Mouse (Mus musculus): ENCODE measurements around the gene Bckdha. TPM values are rescaled to one million over a fixed set of nuclear protein-coding genes. Genes with fewer than 3 reads are reported as not detected.
A peak's percentile ranks its signal among the peaks of the same experiment; 100 is the strongest.

Bckdha gene
- polyA plus RNA-seq (2015; fragmentation: Nextera tagmentation; extraction: Ambion mirVana): 46.8 and 51.8 TPM in 2 replicates

DNA sequence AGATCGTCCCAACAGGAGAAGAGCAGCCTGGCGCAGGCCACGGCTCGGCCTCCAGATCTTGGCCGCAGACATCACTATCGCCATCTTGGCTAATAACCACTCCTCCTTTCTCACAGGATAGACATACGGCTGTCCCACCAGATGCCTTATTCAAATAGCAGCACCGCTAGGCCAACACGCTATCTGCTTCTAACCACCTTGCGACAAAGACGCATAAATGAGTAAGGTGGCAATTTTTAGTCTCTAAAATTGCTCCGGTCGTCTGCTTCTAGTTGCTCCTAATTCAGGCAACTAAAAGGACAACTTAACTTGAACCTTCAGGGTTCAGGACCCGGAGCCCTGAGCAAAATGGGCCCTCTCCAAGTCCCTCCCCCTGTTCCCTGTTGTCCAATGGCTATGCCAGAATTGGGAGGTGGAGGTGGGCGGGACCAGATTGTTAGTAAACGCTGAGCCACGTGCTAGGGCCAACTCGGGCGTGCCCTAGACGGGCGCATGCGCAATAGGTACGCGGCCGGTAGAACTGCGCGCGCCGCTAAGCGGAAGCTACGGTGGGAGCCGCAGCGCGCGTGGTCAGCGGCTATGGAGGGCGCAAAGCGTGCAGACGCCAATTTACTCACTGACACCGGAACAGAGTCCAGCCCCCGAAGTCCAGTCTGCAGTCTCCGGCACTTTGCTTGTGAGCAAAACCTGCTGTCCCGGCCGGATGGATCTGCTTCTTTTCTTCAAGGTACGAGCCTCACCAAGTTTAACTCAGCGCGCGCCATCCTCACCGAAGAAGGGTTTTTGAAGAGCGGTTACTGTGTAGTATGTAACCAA is at the start of gene Bckdha, which contains the start of gene Exosc5:
Bckdha (minus strand) TSS at position 325 of the 816 bp plus-strand sequence.
Exosc5 (plus strand) TSS at position 508 of the 816 bp plus-strand sequence.
- Histone ChIP-seq H3K36me3 (ENCODE audit: control insufficient read depth, insufficient read depth, low read length) (no peaks in the 10 kb centered on the region), H3K27me3 (replicated peaks; ENCODE audit: control insufficient read depth, insufficient read depth, low read length) (no peaks in the 10 kb centered on the region), H3K27ac (ENCODE audit: low read depth, low read length) (peak within 1 kb of the TSS; percentile 83), H3K4me1 (ENCODE audit: control insufficient read depth, insufficient read depth, low read depth, low read length) (peaks cover 19% of the 10 kb centered on the region), H3K9me3 (ENCODE audit: control insufficient read depth, low read length) (no peaks in the 10 kb centered on the region), H3K9ac (ENCODE audit: low read depth, low read length) (peak within 1 kb of the TSS; percentile 75), H3K4me3 (ENCODE audit: low read length) (peak within 1 kb of the TSS; percentile 78), H3K4me2 (ENCODE audit: low read length) (peak within 1 kb of the TSS; percentile 89)
- WGBS: under 1% methylated on average over 50 of the region's 50 CpGs
- ATAC-seq: peak; percentile 98

DNA sequence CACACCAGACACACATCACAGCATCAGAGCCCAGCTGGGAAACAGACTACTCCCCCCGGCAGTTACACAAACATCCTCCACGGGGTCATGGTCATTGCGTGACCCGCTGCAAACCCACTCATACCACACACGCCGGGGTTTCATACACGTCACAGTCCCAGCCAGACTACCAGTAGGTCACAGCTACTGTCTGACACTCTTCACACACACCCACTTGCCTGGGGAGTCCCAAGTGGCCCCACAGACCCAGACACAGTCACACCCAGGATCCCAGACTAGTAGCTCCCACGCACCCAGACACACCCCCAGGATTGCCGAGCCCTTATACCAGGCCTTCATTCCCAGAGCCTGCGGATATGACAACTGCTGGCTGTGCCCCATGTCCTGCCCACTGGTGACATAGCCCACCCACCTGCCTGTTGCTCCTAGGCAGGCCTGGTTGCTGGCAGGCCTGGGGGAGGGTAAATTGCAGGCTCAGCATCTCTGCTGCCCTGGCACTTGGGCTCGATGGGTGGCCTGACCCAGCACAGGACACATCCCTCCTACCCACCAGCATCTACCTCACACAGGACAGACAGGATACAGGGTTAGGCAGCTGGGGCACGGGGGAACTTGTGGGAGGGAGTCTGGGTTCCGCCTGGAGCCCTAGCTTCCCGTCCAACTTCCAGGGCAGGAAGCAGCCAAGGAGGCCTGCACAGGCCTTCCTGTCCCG is 49.0 kb upstream of the Bckdha start:
- peaks cover 12% of the 10 kb centered on the region for H3K4me1 ChIP-seq (ENCODE audit: control insufficient read depth, insufficient read depth, low read depth, low read length)
- no peak for ATAC-seq
- no peak overlapping the region for H3K9ac ChIP-seq (ENCODE audit: low read depth, low read length)
- no peak overlapping the region for H3K4me3 ChIP-seq (ENCODE audit: low read length)
- no peaks in the 10 kb centered on the region for H3K27me3 ChIP-seq (replicated peaks; ENCODE audit: control insufficient read depth, insufficient read depth, low read length)
- peaks cover 5% of the 10 kb centered on the region for H3K36me3 ChIP-seq (ENCODE audit: control insufficient read depth, insufficient read depth, low read length)
- H3K27ac ChIP-seq (ENCODE audit: low read depth, low read length): no peak overlapping the region
- H3K4me2 ChIP-seq (ENCODE audit: low read length): no peak overlapping the region; the same call in 1 of the 2 replicates
- H3K9me3 ChIP-seq (ENCODE audit: control insufficient read depth, low read length): no peaks in the 10 kb centered on the region
- WGBS: 67% methylated on average over 15 of the region's 15 CpGs

DNA sequence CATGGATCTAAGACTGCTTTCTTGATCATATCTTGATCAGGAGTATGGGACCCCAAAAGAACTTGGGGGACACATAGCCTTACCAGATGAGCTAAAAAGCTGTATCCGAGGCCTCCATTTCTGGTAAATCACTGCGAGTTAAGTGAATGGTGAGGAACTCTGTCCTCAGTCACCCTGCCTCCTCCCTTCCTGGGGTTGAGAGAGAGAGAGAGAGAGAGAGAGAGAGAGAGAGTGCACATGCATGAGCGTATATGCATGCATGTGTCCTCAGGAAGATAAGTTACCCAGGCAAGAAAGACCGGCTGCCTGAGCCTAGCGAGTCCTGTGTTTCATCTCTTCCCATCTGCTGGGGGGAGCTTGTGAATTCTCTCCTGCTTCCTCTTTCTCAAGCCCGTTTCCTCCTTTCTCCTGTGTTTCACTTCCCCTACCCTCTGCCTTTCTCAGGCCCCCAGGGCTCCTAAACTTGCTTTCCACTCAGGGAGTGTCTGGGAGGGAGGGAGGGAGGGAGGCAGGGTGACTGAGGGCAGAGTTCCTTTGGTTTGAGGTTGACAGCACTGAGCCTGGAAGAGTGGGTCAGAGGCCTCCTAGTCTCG is 47.9 kb upstream of the Bckdha start:
- Histone ChIP-seq H3K36me3 (ENCODE audit: control insufficient read depth, insufficient read depth, low read length) (no peaks in the 10 kb centered on the region), H3K27me3 (replicated peaks; ENCODE audit: control insufficient read depth, insufficient read depth, low read length) (no peaks in the 10 kb centered on the region), H3K4me1 (ENCODE audit: control insufficient read depth, insufficient read depth, low read depth, low read length) (peaks cover 12% of the 10 kb centered on the region), H3K9ac (ENCODE audit: low read depth, low read length) (no peak overlapping the region), H3K27ac (ENCODE audit: low read depth, low read length) (no peak overlapping the region), H3K9me3 (ENCODE audit: control insufficient read depth, low read length) (no peaks in the 10 kb centered on the region), H3K4me2 (ENCODE audit: low read length) (no peak overlapping the region), H3K4me3 (ENCODE audit: low read length) (no peak overlapping the region)
- 60% methylated on average over 7 of the region's 7 CpGs for WGBS
- ATAC-seq: no peak

DNA sequence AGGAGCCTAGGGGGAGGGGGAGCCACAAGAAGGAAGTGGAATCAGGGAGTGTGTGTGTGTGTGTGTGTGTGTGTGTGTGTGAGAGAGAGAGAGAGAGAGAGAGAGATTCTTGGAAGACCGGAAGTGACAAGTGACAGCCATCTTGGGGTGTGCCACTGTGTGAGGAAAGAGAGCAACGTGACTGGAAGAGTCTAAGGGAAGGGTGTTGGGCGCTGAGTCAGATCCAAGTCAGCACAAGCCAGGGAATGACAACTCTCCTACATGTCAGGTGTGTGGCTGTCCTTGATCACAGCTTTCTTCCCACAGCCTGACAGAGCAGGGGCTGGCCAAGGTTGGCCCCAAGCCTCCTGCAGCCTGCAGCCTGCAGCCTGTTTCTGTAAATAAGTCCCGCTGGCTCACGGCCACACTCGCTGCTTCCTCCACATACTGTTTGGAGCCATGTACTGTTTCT is 47.0 kb upstream of the Bckdha start:
- 67% methylated on average over 6 of the region's 6 CpGs for WGBS
- Histone ChIP-seq H3K9me3 (ENCODE audit: control insufficient read depth, low read length) (no peaks in the 10 kb centered on the region), H3K4me3 (ENCODE audit: low read length) (no peak overlapping the region), H3K4me2 (ENCODE audit: low read length) (no peak overlapping the region), H3K4me1 (ENCODE audit: control insufficient read depth, insufficient read depth, low read depth, low read length) (peaks cover 11% of the 10 kb centered on the region), H3K27me3 (replicated peaks; ENCODE audit: control insufficient read depth, insufficient read depth, low read length) (no peaks in the 10 kb centered on the region), H3K36me3 (ENCODE audit: control insufficient read depth, insufficient read depth, low read length) (no peaks in the 10 kb centered on the region), H3K9ac (ENCODE audit: low read depth, low read length) (no peak overlapping the region), H3K27ac (ENCODE audit: low read depth, low read length) (no peak overlapping the region)
- no peak for ATAC-seq

DNA sequence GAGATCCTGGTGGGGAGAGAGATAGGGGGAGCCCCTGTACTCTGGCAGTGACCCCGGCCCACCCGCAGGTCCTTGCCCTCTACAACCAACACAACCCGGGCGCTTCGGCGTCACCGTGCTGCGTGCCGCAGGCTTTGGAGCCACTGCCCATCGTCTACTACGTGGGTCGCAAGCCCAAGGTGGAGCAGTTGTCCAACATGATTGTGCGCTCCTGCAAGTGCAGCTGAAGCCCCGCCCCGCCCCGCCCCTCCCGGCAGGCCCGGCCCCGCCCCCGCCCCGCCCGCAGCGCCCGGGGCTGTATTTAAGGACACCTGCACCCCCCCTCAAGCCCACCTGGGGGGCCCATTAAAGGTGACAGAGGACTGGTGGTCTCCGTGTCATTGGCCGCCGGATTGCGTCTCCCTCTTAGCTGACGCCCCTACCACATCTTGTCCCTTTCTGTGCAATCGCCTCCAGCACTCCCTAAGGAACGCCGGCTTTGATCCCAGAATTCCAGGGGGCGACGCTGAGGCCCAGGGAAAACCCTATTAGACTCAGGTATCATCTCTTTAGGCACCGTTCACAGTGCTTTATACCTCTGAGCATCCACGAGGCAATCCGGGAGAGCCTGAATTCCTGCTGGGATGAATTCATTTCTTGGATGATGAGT is 46.1 kb upstream of the Bckdha start:
- H3K9me3 ChIP-seq (ENCODE audit: control insufficient read depth, low read length): no peaks in the 10 kb centered on the region
- H3K36me3 ChIP-seq (ENCODE audit: control insufficient read depth, insufficient read depth, low read length): no peaks in the 10 kb centered on the region
- H3K27ac ChIP-seq (ENCODE audit: low read depth, low read length): no peak overlapping the region
- ATAC-seq: peak; percentile 58
- peak overlapping the region; percentile 67 for H3K4me2 ChIP-seq (ENCODE audit: low read length)
- H3K27me3 ChIP-seq (replicated peaks; ENCODE audit: control insufficient read depth, insufficient read depth, low read length): no peaks in the 10 kb centered on the region
- 7% methylated on average over 21 of the region's 37 CpGs for WGBS
- peak overlapping the region; percentile 41 for H3K4me3 ChIP-seq (ENCODE audit: low read length)
- H3K4me1 ChIP-seq (ENCODE audit: control insufficient read depth, insufficient read depth, low read depth, low read length): peaks cover 3% of the 10 kb centered on the region; the same call in 1 of the 2 replicates
- peak overlapping the region; percentile 60 for H3K9ac ChIP-seq (ENCODE audit: low read depth, low read length)

DNA sequence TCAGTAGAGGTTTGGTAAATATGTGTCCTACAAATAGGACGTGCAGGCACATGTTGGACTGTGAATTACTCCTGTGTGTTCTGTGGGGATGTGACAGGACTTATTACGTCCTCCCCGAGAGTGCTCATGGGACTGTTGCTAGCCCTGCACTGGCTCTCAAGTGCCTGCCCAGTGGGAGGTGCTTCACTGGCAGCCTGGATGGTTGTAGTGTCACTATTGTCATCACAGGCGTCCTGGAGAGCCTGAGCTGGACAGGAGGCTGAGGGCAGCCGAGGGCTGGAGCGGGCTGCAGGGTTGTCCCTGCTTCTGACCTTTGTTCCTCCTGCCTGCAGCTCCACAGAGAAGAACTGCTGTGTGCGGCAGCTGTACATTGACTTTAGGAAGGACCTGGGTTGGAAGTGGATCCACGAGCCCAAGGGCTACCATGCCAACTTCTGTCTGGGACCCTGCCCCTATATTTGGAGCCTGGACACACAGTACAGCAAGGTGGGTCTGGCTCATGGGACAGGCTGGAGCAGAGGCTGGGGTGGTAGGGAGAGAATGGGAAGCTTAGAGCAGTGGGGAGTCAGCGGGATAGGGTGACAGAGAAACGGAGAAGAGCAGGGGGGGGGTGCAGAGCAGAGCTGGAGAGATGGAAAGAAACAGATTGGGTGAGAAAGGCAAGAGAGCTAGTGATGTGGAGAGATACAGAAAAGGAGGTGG is 45.2 kb upstream of the Bckdha start:
- Histone ChIP-seq H3K27ac (ENCODE audit: low read depth, low read length) (no peak overlapping the region), H3K4me1 (ENCODE audit: control insufficient read depth, insufficient read depth, low read depth, low read length) (peaks cover 3% of the 10 kb centered on the region; the same call in 1 of the 2 replicates), H3K9me3 (ENCODE audit: control insufficient read depth, low read length) (no peaks in the 10 kb centered on the region), H3K4me3 (ENCODE audit: low read length) (peak overlapping the region; percentile 41; the same call in 1 of the 2 replicates), H3K36me3 (ENCODE audit: control insufficient read depth, insufficient read depth, low read length) (no peaks in the 10 kb centered on the region), H3K27me3 (replicated peaks; ENCODE audit: control insufficient read depth, insufficient read depth, low read length) (no peaks in the 10 kb centered on the region), H3K9ac (ENCODE audit: low read depth, low read length) (no peak overlapping the region), H3K4me2 (ENCODE audit: low read length) (peak overlapping the region; percentile 67)
- WGBS: 18% methylated on average over 10 of the region's 10 CpGs
- ATAC-seq: peak; percentile 15; the same call in 1 of the 2 replicates

DNA sequence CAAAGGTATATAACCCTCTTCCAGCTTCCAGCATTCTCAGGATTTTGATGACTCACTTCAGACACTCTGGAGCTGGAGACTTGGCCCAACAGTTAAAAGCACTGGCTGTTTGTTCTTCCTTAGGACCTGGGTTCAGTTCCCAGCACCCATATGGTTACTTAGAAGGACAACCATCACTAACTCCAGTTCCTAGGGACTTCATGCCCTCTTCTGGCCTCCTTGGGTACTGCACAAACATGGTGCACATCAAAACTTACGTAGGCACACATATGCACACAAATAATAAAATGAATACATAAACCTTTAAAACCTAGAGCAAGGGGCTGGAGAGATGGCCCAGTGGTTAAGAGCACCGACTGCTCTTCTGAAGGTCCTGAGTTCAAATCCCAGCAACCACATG is 43.6 kb upstream of the Bckdha start:
- Histone ChIP-seq H3K27me3 (replicated peaks; ENCODE audit: control insufficient read depth, insufficient read depth, low read length) (no peaks in the 10 kb centered on the region), H3K9ac (ENCODE audit: low read depth, low read length) (no peak overlapping the region), H3K27ac (ENCODE audit: low read depth, low read length) (no peak overlapping the region), H3K9me3 (ENCODE audit: control insufficient read depth, low read length) (no peaks in the 10 kb centered on the region), H3K4me2 (ENCODE audit: low read length) (no peak overlapping the region), H3K36me3 (ENCODE audit: control insufficient read depth, insufficient read depth, low read length) (no peaks in the 10 kb centered on the region), H3K4me1 (ENCODE audit: control insufficient read depth, insufficient read depth, low read depth, low read length) (peaks cover 3% of the 10 kb centered on the region; the same call in 1 of the 2 replicates), H3K4me3 (ENCODE audit: low read length) (no peak overlapping the region)
- WGBS: 95% methylated on average over 2 of the region's 2 CpGs
- no peak for ATAC-seq

DNA sequence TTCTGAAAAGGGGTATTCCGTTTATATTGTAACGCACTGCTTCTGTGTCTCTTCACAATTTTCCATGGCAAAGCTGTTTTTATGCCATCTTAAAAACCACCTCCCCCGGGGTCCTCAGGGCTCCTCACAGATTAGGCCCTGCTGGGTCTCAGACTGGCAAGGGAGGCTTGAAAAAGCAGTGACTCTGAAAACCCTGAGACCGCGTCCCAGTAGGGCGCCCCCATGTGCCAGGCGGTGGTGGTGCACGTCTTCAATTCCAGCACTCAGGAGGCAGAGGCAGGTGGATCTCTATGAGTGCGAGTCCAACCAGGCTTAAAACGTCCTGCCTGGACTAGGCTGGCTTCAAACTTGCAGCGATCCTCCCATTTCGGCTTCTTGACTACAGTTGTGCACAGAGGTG is 42.0 kb upstream of the Bckdha start:
- peaks cover 3% of the 10 kb centered on the region; the same call in 1 of the 2 replicates for H3K4me1 ChIP-seq (ENCODE audit: control insufficient read depth, insufficient read depth, low read depth, low read length)
- H3K4me3 ChIP-seq (ENCODE audit: low read length): no peak overlapping the region
- 79% methylated on average over 12 of the region's 12 CpGs for WGBS
- no peak for ATAC-seq
- H3K9me3 ChIP-seq (ENCODE audit: control insufficient read depth, low read length): no peaks in the 10 kb centered on the region
- no peaks in the 10 kb centered on the region for H3K36me3 ChIP-seq (ENCODE audit: control insufficient read depth, insufficient read depth, low read length)
- no peak overlapping the region for H3K27ac ChIP-seq (ENCODE audit: low read depth, low read length)
- H3K4me2 ChIP-seq (ENCODE audit: low read length): no peak overlapping the region
- no peaks in the 10 kb centered on the region for H3K27me3 ChIP-seq (replicated peaks; ENCODE audit: control insufficient read depth, insufficient read depth, low read length)
- no peak overlapping the region for H3K9ac ChIP-seq (ENCODE audit: low read depth, low read length)
